Mouse (Mus musculus) naive thymus-derived CD4-positive, alpha-beta T cell, adult 2 months (primary cell): ENCODE data around the gene Zdhhc11.
A peak's percentile ranks its signal among the peaks of the same experiment; 100 is the strongest.

Experiments
- DNase-seq: peaks from one replicate; pipeline ENCODE4 v3.0.0-alpha.2; 2011; ENCODE audit warnings: low read depth

The Zdhhc11 gene

GRCm38 (mm10) chr13:73963551-73963950 is at the start of gene Zdhhc11:
Gene Zdhhc11, plus strand, starts transcription at chr13:73963851.
- DNase-seq: no peak

GRCm38 (mm10) chr13:73932201-73932600 is 31.4 kb upstream of the Zdhhc11 start:
- DNase-seq: no peak

- DNase-seq: no peak
These were observed 26.7 kb upstream of the Zdhhc11 start for GRCm38 (mm10) chr13:73936938-73937320.

GRCm38 (mm10) chr13:73937321-73938176 is 26.1 kb upstream of the Zdhhc11 start, which contains the start of the genes Trip13 and Brd9:
Gene Trip13, minus strand, starts transcription at chr13:73937784.
Gene Brd9, plus strand, starts transcription at chr13:73937811.
- DNase-seq: peak; percentile 95

- DNase-seq: no peak
These were observed 25.5 kb upstream of the Zdhhc11 start for GRCm38 (mm10) chr13:73938177-73938560.

GRCm38 (mm10) chr13:73939101-73939500 is 24.6 kb upstream of the Zdhhc11 start:
- DNase-seq: no peak

- no peak for DNase-seq
These were observed 19.0 kb upstream of the Zdhhc11 start for GRCm38 (mm10) chr13:73944606-73945005.

- DNase-seq: no peak
These were observed 10.0 kb upstream of the Zdhhc11 start for GRCm38 (mm10) chr13:73953551-73954130.

- DNase-seq: no peak
These were observed 9.0 kb upstream of the Zdhhc11 start for GRCm38 (mm10) chr13:73954666-73955065.

- no peak for DNase-seq
These were observed 8.1 kb upstream of the Zdhhc11 start for GRCm38 (mm10) chr13:73955531-73955930.

GRCm38 (mm10) chr13:73960117-73960652 is 3.5 kb upstream of the Zdhhc11 start:
- DNase-seq: no peak

- no peak for DNase-seq
These were observed 2.5 kb upstream of the Zdhhc11 start for GRCm38 (mm10) chr13:73961177-73961576.

GRCm38 (mm10) chr13:73970545-73971448 is 7.1 kb downstream of the Zdhhc11 start:
- DNase-seq: peak; percentile 62

GRCm38 (mm10) chr13:73974523-73974922 is 10.9 kb downstream of the Zdhhc11 start:
- no peak for DNase-seq

GRCm38 (mm10) chr13:73976935-73977334 is 13.3 kb downstream of the Zdhhc11 start:
- DNase-seq: no peak

GRCm38 (mm10) chr13:73990325-73990724 is 26.7 kb downstream of the Zdhhc11 start:
- no peak for DNase-seq

- DNase-seq: no peak
These were observed 27.1 kb downstream of the Zdhhc11 start for GRCm38 (mm10) chr13:73990761-73991160.

- DNase-seq: no peak
These were observed 27.6 kb downstream of the Zdhhc11 start for GRCm38 (mm10) chr13:73991267-73991666.

GRCm38 (mm10) chr13:73996456-73996855 is 32.8 kb downstream of the Zdhhc11 start:
- DNase-seq: no peak

- no peak for DNase-seq
These were observed 36.9 kb downstream of the Zdhhc11 start for GRCm38 (mm10) chr13:74000519-74000918.

GRCm38 (mm10) chr13:74000961-74001360 is 37.3 kb downstream of the Zdhhc11 start:
- no peak for DNase-seq

- DNase-seq: no peak
These were observed 37.8 kb downstream of the Zdhhc11 start for GRCm38 (mm10) chr13:74001492-74001891.
